Mouse (Mus musculus): ENCODE data around the gene Ctf2. TPM values are rescaled to one million over a fixed set of nuclear protein-coding genes. Genes with fewer than 3 reads are reported as not detected.
"Not testable (repeated sequence)": the region's sequence is repeated elsewhere in the genome, so short reads cannot be mapped to it uniquely, and the experiment has no call there.

Ctf2 gene
- 0.12 and 0.15 TPM in 2 replicates for polyA plus RNA-seq (2015; fragmentation: Nextera tagmentation; extraction: Ambion mirVana)

GRCm38 (mm10) chr7:127732066-127732465, at the start of gene Ctf2:
Gene Ctf2 (minus strand): TSS chr7:127732166.
- H3K4me3 ChIP-seq; H3K27ac ChIP-seq; H3K4me2 ChIP-seq; ATAC-seq (replicated peaks); H3K4me1 ChIP-seq; H3K36me3 ChIP-seq (replicated peaks); H3K27me3 ChIP-seq (replicated peaks); H3K9ac ChIP-seq; H3K9me3 ChIP-seq: not testable (repeated sequence)
- 100% methylated on average over 1 of the region's 5 CpGs for WGBS

- H3K4me3 ChIP-seq: peak overlapping the region; percentile 80
- no peak overlapping the region for H3K27ac ChIP-seq
- H3K9ac ChIP-seq: peak overlapping the region; percentile 79
- peaks cover 14% of the 10 kb centered on the region for H3K4me1 ChIP-seq
- H3K4me2 ChIP-seq: peak overlapping the region; percentile 61
- H3K27me3 ChIP-seq (replicated peaks): no peaks in the 10 kb centered on the region
- peaks cover 23% of the 10 kb centered on the region; the same call in 1 of the 2 replicates for H3K36me3 ChIP-seq (replicated peaks)
- WGBS: 67% methylated on average over 4 of the region's 4 CpGs
- ATAC-seq (replicated peaks): no peak
- H3K9me3 ChIP-seq: no peaks in the 10 kb centered on the region
These were observed 46.4 kb upstream of the Ctf2 start for GRCm38 (mm10) chr7:127778350-127778749.

GRCm38 (mm10) chr7:127777474-127778266, 45.7 kb upstream of the Ctf2 start:
- H3K9me3 ChIP-seq: no peaks in the 10 kb centered on the region
- peaks cover 23% of the 10 kb centered on the region; the same call in 1 of the 2 replicates for H3K36me3 ChIP-seq (replicated peaks)
- H3K4me3 ChIP-seq: peak overlapping the region; percentile 80
- H3K27me3 ChIP-seq (replicated peaks): no peaks in the 10 kb centered on the region
- peak overlapping the region; percentile 79 for H3K9ac ChIP-seq
- ATAC-seq (replicated peaks): peak; percentile 44
- peaks cover 14% of the 10 kb centered on the region for H3K4me1 ChIP-seq
- peak overlapping the region; percentile 61 for H3K4me2 ChIP-seq
- H3K27ac ChIP-seq: peak overlapping the region; percentile 98
- WGBS: 2% methylated on average over 59 of the region's 66 CpGs

GRCm38 (mm10) chr7:127776878-127777473, 45.0 kb upstream of the Ctf2 start:
- peak; percentile 94 for ATAC-seq (replicated peaks)
- no peaks in the 10 kb centered on the region for H3K9me3 ChIP-seq
- H3K4me1 ChIP-seq: peaks cover 14% of the 10 kb centered on the region
- peaks cover 16% of the 10 kb centered on the region; the same call in 1 of the 2 replicates for H3K36me3 ChIP-seq (replicated peaks)
- peak overlapping the region; percentile 98 for H3K27ac ChIP-seq
- WGBS: under 1% methylated on average over 68 of the region's 70 CpGs
- H3K4me2 ChIP-seq: peak overlapping the region; percentile 61
- H3K9ac ChIP-seq: peak overlapping the region; percentile 79
- H3K27me3 ChIP-seq (replicated peaks): no peaks in the 10 kb centered on the region
- H3K4me3 ChIP-seq: peak overlapping the region; percentile 80

- peak within 1 kb of the TSS; percentile 80 for H3K4me3 ChIP-seq
- no peaks in the 10 kb centered on the region for H3K27me3 ChIP-seq (replicated peaks)
These were observed 44.5 kb upstream of the Ctf2 start, which contains the start of gene Setd1a for GRCm38 (mm10) chr7:127776426-127776825. Gene Setd1a (plus strand): TSS chr7:127776670.

GRCm38 (mm10) chr7:127775837-127776236, 43.9 kb upstream of the Ctf2 start:
- WGBS: 73% methylated on average over 7 of the region's 7 CpGs
- H3K27me3 ChIP-seq (replicated peaks); H3K9me3 ChIP-seq; ATAC-seq (replicated peaks); H3K36me3 ChIP-seq (replicated peaks): not testable (repeated sequence)
- H3K4me2 ChIP-seq: peak overlapping the region; percentile 61
- peaks cover 18% of the 10 kb centered on the region for H3K4me1 ChIP-seq
- H3K27ac ChIP-seq: peak overlapping the region; percentile 98
- H3K9ac ChIP-seq: peak overlapping the region; percentile 79
- H3K4me3 ChIP-seq: peak overlapping the region; percentile 80

More at GRCm38 (mm10) chr7:127776426-127776825, 44.5 kb upstream of the Ctf2 start, which contains the start of gene Setd1a:
- under 1% methylated on average over 23 of the region's 23 CpGs for WGBS
- H3K9ac ChIP-seq: peak within 1 kb of the TSS; percentile 79
- peak within 1 kb of the TSS; percentile 61 for H3K4me2 ChIP-seq
- H3K27ac ChIP-seq: peak within 1 kb of the TSS; percentile 98
- no peaks in the 10 kb centered on the region for H3K9me3 ChIP-seq
- ATAC-seq (replicated peaks): peak; percentile 81
- H3K4me1 ChIP-seq: peaks cover 14% of the 10 kb centered on the region
- H3K36me3 ChIP-seq (replicated peaks): peaks cover 11% of the 10 kb centered on the region; the same call in 1 of the 2 replicates

- no peak overlapping the region for H3K9ac ChIP-seq
- no peaks in the 10 kb centered on the region for H3K27me3 ChIP-seq (replicated peaks)
- WGBS: 44% methylated on average over 9 of the region's 9 CpGs
- H3K4me3 ChIP-seq: no peak overlapping the region
- peaks cover 36% of the 10 kb centered on the region for H3K4me1 ChIP-seq
- no peak overlapping the region for H3K4me2 ChIP-seq
- no peaks in the 10 kb centered on the region for H3K9me3 ChIP-seq
- no peaks in the 10 kb centered on the region for H3K36me3 ChIP-seq (replicated peaks)
- ATAC-seq (replicated peaks): no peak
- no peak overlapping the region for H3K27ac ChIP-seq
These were observed 41.9 kb upstream of the Ctf2 start for GRCm38 (mm10) chr7:127773664-127774384.

- 97% methylated on average over 1 of the region's 1 CpGs for WGBS
These were observed 40.6 kb upstream of the Ctf2 start for GRCm38 (mm10) chr7:127772557-127772956.

GRCm38 (mm10) chr7:127772080-127772479, 40.1 kb upstream of the Ctf2 start:
- Histone ChIP-seq H3K9me3 (no peaks in the 10 kb centered on the region), H3K9ac (no peak overlapping the region), H3K4me3 (no peak overlapping the region), H3K27ac (no peak overlapping the region), H3K4me2 (no peak overlapping the region), H3K27me3 (replicated peaks) (no peaks in the 10 kb centered on the region), H3K36me3 (replicated peaks) (peaks cover 9% of the 10 kb centered on the region; the same call in 1 of the 2 replicates), H3K4me1 (peaks cover 32% of the 10 kb centered on the region)
- WGBS: 85% methylated on average over 3 of the region's 3 CpGs
- ATAC-seq (replicated peaks): no peak

More at GRCm38 (mm10) chr7:127772557-127772956, 40.6 kb upstream of the Ctf2 start:
- H3K36me3 ChIP-seq (replicated peaks): peaks cover 5% of the 10 kb centered on the region; the same call in 1 of the 2 replicates
- no peaks in the 10 kb centered on the region for H3K27me3 ChIP-seq (replicated peaks)
- no peak overlapping the region for H3K27ac ChIP-seq
- no peak overlapping the region for H3K4me2 ChIP-seq
- H3K4me3 ChIP-seq: no peak overlapping the region
- ATAC-seq (replicated peaks): no peak
- peaks cover 32% of the 10 kb centered on the region for H3K4me1 ChIP-seq
- no peaks in the 10 kb centered on the region for H3K9me3 ChIP-seq
- H3K9ac ChIP-seq: no peak overlapping the region

GRCm38 (mm10) chr7:127771262-127771661, 39.3 kb upstream of the Ctf2 start:
- Histone ChIP-seq H3K4me1 (peaks cover 32% of the 10 kb centered on the region), H3K4me2 (no peak overlapping the region), H3K27ac (no peak overlapping the region), H3K9me3 (no peaks in the 10 kb centered on the region), H3K9ac (no peak overlapping the region), H3K36me3 (replicated peaks) (peaks cover 16% of the 10 kb centered on the region; the same call in 1 of the 2 replicates), H3K4me3 (no peak overlapping the region), H3K27me3 (replicated peaks) (no peaks in the 10 kb centered on the region)
- 75% methylated on average over 5 of the region's 5 CpGs for WGBS
- no peak for ATAC-seq (replicated peaks)

GRCm38 (mm10) chr7:127770039-127770905, 38.3 kb upstream of the Ctf2 start:
- Histone ChIP-seq H3K4me1 (peaks cover 29% of the 10 kb centered on the region), H3K9me3 (no peaks in the 10 kb centered on the region), H3K27me3 (replicated peaks) (no peaks in the 10 kb centered on the region), H3K4me2 (peak overlapping the region; percentile 68), H3K27ac (peak overlapping the region; percentile 57), H3K36me3 (replicated peaks) (peaks cover 26% of the 10 kb centered on the region), H3K4me3 (peak overlapping the region; percentile 39), H3K9ac (peak overlapping the region; percentile 44)
- WGBS: 6% methylated on average over 27 of the region's 27 CpGs
- peak; percentile 30 for ATAC-seq (replicated peaks)
